Mouse (Mus musculus): ENCODE measurements around the gene Prnp.

Prnp gene

DNA sequence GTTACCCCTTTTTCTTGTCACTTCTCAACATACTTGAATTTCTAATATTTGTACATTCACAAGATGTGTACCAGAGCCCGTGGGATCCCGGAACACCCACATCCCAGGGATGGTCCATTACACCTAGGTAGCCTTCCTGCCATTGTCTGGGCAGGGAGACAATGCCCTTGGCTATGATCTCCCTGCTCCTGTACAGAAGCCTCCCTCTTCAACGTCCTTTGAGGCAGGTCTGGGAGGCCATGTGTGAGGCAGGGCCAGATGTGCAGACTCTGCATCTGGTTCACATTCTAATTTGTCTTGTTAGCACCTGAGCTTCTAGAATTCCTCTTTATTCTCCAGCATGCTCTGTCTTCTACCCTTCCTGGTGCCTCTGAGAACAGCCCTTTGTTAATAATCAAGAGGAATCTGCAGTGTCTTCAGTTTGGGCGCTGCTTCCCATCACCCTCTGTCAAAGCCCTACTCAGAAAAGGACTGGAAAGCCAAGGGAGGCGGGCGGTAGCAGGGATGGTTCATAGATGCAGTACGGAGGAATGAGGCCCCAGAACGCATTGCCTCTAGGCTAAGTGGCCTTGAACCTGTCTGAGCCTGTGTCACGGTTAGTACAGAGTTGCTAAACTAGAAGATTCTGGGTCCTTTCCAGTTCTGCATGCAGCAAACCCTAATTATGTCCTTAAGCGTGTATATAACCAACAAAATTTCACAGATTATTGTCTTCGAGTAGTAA, 39.4 kb downstream of the Prnp start:
- in situ Hi-C loops (cut with MboI, MseI), result no loop called here

DNA sequence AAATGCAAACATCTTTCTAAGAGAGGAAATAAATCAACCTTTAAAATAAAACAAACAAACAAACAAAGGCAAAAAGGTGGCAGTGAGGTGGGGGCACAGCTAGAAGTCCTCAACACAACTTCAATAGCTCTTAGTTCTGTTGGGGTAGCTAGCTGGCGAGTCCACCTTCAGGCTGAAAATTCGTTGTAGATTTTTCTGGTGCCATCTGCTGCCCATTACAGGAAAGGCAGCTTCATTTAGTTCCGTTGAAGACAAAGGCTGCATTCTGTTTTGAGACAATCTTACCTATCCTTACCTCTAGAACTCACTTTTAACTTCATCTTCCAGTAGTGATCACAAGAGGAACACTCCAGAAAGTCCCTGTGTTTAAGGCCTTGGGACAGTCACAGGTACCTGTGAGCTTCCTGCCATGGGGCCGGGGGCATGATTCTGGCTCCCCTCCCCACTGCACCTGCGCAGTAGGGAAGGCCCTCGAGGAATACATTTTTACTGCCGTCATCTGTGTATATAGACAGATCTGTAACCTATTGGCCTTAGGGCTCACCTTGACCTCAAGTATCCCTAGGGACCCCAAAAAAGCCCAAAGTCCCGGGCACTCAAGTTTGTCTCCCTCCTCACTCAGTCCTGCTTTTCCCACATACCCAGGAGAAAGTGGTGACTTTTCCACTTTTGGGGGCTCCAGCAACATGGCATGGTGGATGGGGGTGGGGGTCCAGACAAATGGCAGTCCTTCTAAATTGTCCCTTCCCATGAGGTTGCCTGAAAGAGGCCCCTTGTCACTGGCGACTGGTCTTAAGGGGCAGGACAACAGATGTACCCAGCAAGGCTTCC, 40.3 kb downstream of the Prnp start:
- in situ Hi-C loops (cut with MboI, MseI), result loop anchor here (5.0 kb wide), 2 partner anchors 48 to 403 kb away; no protein-coding TSS in a partner anchor

DNA sequence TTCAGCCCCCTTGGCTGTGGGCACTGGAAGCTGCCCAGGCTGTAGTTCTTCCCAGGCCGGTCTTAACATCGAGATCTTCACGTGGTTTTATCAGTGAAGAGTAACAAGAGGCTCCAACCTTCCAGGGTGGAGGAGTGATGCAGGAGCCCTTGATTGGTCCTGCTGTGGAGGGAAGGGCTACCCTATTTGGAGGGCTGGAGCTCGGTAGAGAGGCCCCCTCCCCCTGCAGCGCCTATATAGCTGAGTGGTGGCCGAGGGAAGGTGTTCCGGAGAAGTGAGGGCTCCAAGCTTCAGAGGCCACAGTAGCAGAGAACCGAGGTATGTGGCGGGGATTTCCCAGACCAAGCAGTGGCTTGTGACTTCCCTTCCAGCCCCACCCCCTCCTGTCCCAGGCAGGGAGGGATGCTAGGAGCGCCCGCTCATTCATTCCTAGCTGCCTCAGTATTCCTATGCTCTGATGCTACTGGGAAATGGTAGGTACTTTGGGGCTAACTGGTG, 40.9 kb downstream of the Prnp start, which contains the start of gene Prnd:
TSS of gene Prnd (plus strand) at position 264 of the 498 bp plus-strand sequence.
- in situ Hi-C loops (cut with MboI, MseI), result loop anchor here (5.0 kb wide), 2 partner anchors 48 to 403 kb away; no protein-coding TSS in a partner anchor

DNA sequence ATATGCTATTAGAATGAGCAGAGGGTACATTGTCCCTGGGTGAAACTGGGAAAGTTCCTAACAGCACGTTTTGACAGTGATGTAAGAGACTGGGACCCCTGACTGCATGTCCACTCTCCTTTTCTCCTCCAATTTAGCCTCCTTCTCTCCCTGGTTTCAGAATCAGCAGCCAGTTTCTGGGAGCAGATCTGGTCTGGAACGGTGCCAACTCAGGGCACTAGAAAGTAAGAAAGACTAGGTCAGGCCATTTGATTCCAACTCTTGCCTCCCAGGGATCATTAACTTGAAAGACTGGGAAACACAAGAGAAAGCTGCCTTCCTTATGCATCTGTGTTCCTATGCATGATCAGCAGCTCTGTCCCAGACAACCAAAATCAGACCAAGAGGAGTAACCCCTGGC, 42.7 kb downstream of the Prnp start:
- in situ Hi-C loops (cut with MboI, MseI), result loop anchor here (5.0 kb wide), 2 partner anchors 50 to 405 kb away; no protein-coding TSS in a partner anchor

DNA sequence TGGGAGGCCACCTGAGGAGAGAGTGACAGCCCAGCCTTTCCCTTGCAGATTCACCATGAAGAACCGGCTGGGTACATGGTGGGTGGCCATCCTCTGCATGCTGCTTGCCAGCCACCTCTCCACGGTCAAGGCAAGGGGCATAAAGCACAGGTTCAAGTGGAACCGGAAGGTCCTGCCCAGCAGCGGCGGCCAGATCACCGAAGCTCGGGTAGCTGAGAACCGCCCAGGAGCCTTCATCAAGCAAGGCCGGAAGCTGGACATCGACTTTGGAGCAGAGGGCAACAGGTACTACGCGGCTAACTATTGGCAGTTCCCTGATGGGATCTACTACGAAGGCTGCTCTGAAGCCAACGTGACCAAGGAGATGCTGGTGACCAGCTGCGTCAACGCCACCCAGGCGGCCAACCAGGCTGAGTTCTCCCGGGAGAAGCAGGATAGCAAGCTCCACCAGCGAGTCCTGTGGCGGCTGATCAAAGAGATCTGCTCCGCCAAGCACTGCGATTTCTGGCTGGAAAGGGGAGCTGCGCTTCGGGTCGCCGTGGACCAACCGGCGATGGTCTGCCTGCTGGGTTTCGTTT, 43.3 kb downstream of the Prnp start:
- in situ Hi-C loops (cut with MboI, MseI), result loop anchor here (5.0 kb wide), 2 partner anchors 51 to 406 kb away; no protein-coding TSS in a partner anchor

DNA sequence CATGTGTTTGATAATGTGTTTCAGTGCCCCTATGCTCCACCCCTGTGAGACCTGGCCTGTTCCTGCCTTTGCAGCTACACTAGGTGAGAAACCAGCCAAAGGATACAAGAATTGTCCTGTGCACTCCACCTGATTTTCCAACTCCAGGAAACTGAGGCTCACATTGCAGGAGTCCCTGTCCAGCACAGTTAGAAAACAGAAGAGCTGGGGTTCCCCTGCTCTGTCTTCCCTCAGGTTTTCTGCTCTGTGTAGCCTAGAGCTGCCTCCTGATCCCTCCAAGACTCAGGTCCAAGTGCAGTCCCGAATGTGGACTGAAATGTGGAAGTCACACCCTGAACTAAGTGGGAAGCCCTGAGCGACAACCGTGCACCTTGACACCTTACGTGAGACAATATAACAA, 44.0 kb downstream of the Prnp start:
- in situ Hi-C loops (cut with MboI, MseI), result loop anchor here (5.0 kb wide), 2 partner anchors 51 to 406 kb away; no protein-coding TSS in a partner anchor

DNA sequence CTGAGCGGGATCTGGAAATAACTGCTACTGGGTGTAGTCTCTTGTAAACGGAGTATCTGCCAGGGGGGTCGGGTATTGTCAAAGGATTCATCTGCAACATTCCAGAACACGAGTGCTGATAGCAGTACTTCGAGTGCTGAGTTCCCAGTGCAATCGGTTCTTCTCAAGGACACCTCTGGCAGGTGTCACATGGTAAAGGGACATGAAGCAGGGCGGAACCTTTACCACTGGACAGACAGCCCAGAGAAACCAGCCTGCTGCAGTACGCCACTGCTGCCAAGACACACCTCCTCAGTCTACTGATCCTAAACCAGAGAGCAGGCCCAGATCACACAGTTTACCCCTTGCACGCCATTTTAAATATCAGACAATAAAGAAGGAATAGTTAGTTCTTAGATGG, 45.1 kb downstream of the Prnp start:
- in situ Hi-C loops (cut with MboI, MseI), result loop anchor here (5.0 kb wide), 2 partner anchors 53 to 408 kb away; no protein-coding TSS in a partner anchor

DNA sequence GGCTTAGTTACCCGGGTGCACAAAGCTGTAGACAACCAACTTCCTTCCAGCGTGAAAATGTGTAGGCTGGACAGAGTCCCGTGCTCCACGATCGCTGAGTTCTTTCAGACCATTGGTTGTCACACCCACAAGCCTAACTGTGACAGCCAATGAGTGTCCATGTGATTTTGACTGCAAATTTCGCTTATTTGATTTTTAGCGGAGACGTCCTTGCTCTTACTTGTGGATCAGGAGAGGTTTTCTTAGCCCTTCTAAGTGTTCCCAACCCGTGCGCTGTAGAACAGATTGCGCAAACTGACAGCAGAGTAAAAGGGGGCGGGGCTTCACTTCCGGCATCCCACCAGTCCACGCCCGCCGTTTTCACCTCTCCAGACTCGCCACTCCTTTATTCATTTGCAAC, 45.5 kb downstream of the Prnp start:
- in situ Hi-C loops (cut with MboI, MseI), result no loop called here

DNA sequence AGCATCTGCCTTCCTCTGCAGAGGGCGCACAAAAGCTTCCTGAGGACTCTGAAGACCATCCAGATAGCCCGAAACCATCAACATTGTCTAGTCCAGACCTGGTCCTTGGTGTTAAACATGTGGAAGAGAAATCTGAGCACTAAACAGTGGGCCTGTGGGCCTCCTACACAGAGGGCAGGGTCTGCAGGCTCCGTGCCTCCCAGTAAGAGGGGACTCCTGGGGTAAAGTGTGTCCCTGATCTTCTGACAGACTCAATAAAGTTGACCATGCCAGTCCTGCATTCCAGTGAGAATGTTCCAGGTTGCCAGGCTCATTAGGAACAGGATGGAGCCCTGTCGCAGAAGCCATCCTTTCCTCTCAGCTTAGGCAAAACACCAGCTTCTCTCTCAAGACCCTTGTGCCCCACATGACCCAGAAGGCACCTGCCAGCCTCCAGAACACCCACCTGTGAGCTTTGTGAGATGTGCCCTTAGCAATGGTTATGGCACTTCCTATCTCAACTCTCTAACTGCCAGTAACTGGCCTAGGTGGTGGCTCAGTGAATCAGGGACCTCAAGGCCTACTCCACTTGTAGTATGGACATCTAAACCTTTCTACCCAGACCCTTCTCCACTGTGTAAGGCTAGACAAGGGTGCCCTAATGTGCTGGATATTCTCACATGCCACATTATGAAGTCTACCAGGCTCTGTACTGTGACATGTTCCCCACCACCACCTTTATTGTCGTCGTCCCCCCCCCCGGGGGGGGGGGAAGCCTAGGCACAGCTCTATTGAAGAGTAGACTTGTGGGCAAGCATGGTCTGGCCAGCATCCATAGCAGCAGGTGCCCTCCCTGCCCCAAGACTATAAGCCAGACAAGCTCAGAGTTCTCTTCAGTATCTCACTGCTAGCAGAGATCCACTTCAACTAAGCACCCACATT, 46.9 kb downstream of the Prnp start:
- in situ Hi-C loops (cut with MboI, MseI), result no loop called here

DNA sequence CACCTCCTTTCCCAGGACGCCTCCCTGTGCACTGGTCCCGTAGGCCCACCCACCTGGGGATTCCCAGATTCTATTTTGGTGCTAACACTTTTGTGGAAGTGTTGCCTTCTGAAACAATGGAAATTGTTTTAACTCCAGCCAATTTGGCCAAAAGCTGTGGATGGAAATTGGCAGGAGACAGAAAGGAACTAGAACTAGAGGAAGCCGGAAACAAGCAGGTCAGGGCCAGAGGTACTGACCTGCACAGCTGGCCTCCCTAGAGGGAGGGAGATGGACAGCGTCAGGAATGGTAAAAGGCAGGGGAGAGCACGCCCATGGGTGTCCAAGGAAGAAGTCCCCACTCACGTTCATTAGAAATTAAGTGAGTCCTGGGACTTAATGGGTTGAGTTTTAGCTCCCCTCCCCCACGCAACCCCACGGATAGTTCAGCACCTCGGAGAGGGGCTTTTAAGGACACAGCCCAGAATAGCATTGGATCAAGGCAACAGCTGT, 48.0 kb downstream of the Prnp start:
- in situ Hi-C loops (cut with MboI, MseI), result no loop called here

DNA sequence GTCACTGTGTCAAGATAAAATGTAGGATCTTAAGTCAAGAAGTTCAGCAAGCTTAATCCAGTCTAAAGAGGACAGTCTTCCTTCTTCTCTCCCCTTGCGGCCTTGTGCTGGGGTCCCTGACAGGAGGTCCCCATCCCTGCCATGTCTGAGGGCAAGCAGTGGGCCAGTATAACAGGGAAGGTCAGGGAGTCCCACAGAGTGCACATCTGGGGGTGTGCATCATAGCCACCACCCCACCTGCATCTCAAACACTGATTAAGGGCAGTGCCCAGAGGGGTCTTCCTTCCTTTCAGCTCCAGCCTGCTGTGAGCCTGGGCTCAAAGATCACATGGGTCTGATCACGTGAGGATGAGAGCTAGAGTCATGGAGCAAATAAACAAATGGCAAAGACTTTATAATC, 51.9 kb downstream of the Prnp start:
- in situ Hi-C loops (cut with MboI, MseI), result no loop called here

DNA sequence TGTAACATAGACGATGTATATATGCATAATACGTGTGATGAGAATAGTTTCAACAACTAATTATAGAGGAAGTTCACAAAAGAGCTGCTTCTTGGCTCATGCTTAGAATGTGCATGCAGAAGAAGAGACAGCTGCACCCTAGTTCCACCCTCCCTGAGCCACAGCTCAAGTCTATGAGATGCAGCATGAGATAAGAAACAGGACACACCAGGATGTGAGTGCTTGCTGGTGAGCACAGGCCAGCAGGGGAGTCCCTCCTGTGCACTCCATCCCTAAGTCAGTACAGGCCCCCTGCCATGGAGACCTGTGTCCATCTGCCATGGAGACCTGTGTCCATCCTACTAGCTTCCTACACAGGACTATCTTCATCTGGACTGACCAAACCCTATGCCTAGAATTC, 60.9 kb downstream of the Prnp start:
- in situ Hi-C loops (cut with MboI, MseI), result no loop called here

DNA sequence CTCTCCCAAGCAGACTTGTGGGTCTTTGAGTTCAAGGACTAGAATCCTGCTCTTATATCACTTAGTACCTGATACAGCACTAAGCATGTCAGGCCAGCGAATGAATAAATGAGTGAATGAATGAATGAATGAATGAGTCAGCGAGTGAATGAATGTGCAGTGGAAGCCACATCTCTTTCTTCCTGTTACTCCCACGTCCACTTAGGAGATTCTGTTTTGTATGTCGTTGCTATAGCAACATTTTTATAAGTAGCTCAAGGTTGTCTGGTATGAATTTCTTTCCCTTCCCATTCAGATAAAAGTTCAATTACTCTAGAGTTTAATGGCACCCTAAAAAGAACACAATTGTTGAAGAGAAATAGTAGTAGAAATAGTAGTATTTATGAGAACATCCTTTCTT, 61.4 kb downstream of the Prnp start:
- in situ Hi-C loops (cut with MboI, MseI), result no loop called here

DNA sequence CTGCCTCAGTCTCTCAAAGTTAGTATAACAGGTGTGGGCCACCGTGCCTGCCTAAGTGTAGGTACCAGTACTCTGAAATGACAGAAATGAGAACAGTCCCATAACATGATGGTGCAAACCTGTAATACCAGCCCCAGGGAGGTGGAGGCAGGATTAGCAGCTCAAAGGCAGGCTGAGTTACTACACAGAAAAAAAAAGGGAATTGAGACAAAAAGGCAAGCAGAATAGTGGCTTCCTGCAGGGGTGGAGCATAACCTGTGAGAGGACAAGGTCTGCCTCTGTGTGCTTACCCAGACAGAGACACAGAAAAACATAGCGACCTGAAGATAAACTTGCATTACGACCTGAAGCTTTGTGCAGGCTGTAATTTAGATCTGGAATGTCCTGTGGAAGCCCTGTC, 66.9 kb downstream of the Prnp start:
- in situ Hi-C loops (cut with MboI, MseI), result no loop called here

DNA sequence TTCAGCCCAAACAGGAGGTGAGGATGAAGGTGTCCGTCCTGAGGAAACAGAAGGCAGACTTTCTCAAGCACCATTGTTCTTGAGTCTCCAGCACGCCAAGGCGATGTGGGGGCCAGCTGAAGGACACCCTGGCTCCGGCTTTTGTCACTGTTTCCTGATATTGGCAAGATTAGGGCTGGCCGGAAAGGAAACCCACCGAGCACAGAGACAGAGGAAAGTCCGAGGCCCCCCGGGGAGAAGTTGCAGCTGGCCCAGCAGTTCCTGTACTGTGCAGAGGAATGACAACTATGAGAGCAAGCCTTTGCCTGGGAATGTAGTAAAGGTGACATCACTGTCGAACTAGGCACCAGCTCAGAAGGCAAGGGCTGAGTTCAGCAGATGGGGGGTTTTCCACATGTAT, 71.1 kb downstream of the Prnp start:
- in situ Hi-C loops (cut with MboI, MseI), result loop anchor here (5.0 kb wide), 1 partner anchor 241 kb away; no protein-coding TSS in a partner anchor

DNA sequence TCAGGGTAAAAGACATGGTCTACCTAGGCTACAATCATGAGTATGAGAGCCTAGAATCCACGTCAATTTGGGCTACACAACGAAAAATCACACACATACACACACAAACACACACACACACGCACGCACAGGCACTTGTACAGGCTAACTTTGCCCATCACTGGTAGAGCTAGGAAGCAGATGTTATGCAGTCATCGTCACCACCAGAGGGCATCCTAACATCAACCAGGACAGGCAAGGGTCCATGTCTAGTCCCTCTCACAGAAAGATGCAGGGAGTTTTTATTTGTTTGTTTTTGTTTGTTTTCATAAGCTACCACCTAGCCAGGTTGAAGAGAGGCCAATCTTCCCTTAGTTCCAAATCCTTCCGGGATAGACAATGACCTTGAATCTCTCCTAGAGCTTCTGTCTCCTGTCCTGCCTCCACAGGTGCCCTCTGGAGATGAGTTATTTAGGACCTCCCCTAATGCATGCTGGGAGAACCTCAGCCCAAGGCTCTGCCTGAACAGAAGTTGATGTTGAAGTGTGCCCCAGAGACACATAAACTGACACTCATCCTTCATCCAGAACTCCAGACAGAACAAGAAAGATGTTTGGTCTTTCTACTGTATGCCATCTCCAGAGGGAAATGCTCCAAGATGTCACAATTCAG, 72.9 kb downstream of the Prnp start:
- in situ Hi-C loops (cut with MboI, MseI), result loop anchor here (5.0 kb wide), 1 partner anchor 240 kb away; no protein-coding TSS in a partner anchor

DNA sequence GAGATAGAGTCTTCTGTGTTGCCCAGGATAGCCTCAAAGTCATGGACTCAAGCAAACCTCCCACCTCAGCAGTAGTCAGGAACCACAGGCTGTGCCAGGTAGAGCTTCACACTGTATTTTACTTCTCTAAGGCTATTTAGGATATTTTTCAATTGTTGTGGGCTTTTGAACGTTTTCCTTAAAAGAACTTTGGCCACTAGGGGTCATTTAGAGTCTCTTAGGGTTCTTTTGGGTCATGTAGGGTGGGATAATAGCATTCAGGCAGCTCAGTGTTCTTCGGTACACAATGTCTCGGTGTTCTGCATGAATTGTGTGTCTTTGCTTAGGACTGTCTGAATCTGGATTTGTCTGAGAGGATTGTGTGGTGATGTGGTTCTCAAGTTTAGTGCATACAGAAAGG, 78.2 kb downstream of the Prnp start:
- in situ Hi-C loops (cut with MboI, MseI), result no loop called here
